Mouse (Mus musculus) kidney, adult 9 months (tissue): Measurements from ENCODE around the gene Thrb.

Experiments used
- DNase-seq: peaks from one replicate; pipeline ENCODE4 v3.0.0; 2022

Gene Thrb

GRCm38 (mm10) chr14:17972665-17973064, 312.6 kb downstream of the Thrb start:
- DNase-seq, result no peak

- no peak for DNase-seq
These were observed 315.7 kb downstream of the Thrb start for GRCm38 (mm10) chr14:17975786-17976185.

GRCm38 (mm10) chr14:17978259-17978658, 318.2 kb downstream of the Thrb start:
- DNase-seq, result no peak

- no peak for DNase-seq
These were observed 321.2 kb downstream of the Thrb start for GRCm38 (mm10) chr14:17981258-17981657.

GRCm38 (mm10) chr14:17982017-17982416, 322.0 kb downstream of the Thrb start:
- DNase-seq, result no peak

- DNase-seq, result no peak
These were observed 323.3 kb downstream of the Thrb start for GRCm38 (mm10) chr14:17983390-17983789.

GRCm38 (mm10) chr14:17983839-17984238, 323.8 kb downstream of the Thrb start:
- no peak for DNase-seq

GRCm38 (mm10) chr14:17988580-17988979, 328.5 kb downstream of the Thrb start:
- DNase-seq, result no peak

GRCm38 (mm10) chr14:17989182-17989581, 329.1 kb downstream of the Thrb start:
- DNase-seq, result no peak

- DNase-seq, result no peak
These were observed 330.1 kb downstream of the Thrb start for GRCm38 (mm10) chr14:17990186-17990585.

- DNase-seq, result peak; percentile 7
These were observed 341.8 kb downstream of the Thrb start for GRCm38 (mm10) chr14:18001886-18002285.

GRCm38 (mm10) chr14:18003686-18004085, 343.6 kb downstream of the Thrb start:
- DNase-seq, result no peak

- DNase-seq, result no peak
These were observed 348.5 kb downstream of the Thrb start for GRCm38 (mm10) chr14:18008524-18008923.

GRCm38 (mm10) chr14:18016604-18017003, 356.5 kb downstream of the Thrb start:
- DNase-seq, result no peak

GRCm38 (mm10) chr14:18020128-18020527, 360.1 kb downstream of the Thrb start:
- DNase-seq, result no peak

- no peak for DNase-seq
These were observed 360.6 kb downstream of the Thrb start for GRCm38 (mm10) chr14:18020636-18021035.

GRCm38 (mm10) chr14:18021726-18022125, 361.7 kb downstream of the Thrb start:
- DNase-seq, result peak; percentile 49

- DNase-seq, result peak; percentile 7
These were observed 362.3 kb downstream of the Thrb start for GRCm38 (mm10) chr14:18022351-18022750.

GRCm38 (mm10) chr14:18027867-18028266, 367.8 kb downstream of the Thrb start:
- no peak for DNase-seq

GRCm38 (mm10) chr14:18029181-18029932, 369.3 kb downstream of the Thrb start:
- DNase-seq, result no peak

GRCm38 (mm10) chr14:18031941-18032340, 371.9 kb downstream of the Thrb start:
- DNase-seq, result no peak

- DNase-seq, result no peak
These were observed 376.5 kb downstream of the Thrb start for GRCm38 (mm10) chr14:18036573-18036972.

GRCm38 (mm10) chr14:18062082-18062772, 402.2 kb downstream of the Thrb start:
- no peak for DNase-seq
